Mouse (Mus musculus) bone marrow macrophage, adult 2 months (primary cell): ENCODE measurements around the gene Zfp821.

Source experiments
- CTCF ChIP-seq: IDR thresholded peaks from 2 replicates; pipeline ENCODE4 v1.5.1; 2012; ENCODE audit warnings: low read depth, mild to moderate bottlenecking, low read length, moderate library complexity
- POLR2A ChIP-seq: IDR thresholded peaks from 2 replicates; pipeline ENCODE4 v1.6.1; 2012; ENCODE audit warnings: mild to moderate bottlenecking, low read depth, low read length, borderline replicate concordance

DNA sequence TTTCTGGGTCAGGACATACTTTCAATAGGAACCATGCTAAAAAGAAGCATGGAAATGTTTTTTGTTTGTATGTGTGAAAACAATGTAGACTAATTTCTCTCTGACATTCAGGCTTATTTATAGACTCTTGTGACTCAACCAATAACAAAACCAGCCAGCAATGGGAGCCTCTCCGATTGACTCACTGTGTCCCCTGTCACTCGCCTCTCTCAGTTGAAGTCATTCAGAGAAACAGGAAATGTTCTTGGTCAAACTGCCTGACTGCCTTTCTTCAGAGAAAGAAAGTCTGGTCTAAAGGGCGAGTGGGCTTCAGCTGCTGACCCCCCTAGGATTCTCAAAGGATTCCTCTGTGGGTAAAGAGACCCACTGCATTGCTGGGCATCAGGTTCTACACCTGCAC is 67.8 kb downstream of the Zfp821 start:
- TF ChIP-seq CTCF (no peak), POLR2A (no peak)
